Mouse (Mus musculus) heart, postnatal 25 days (tissue): ENCODE measurements around the gene Kif12. TPM values are rescaled to one million over a fixed set of nuclear protein-coding genes. Genes with fewer than 3 reads are reported as not detected.
A peak's percentile ranks its signal among the peaks of the same experiment; 100 is the strongest.

Experiments used
- DNase-seq: peaks from one replicate; pipeline ENCODE4 v3.0.0; 2022; ENCODE audit warnings: low spot score
- intact Hi-C: fragments of 180-260 bp; cut with DNase I; formaldehyde crosslinking; loops from one replicate; pipeline ENCODE4 v1.15.1; 2025
- total RNA-seq, 2 experiments: library from RNA; stranded (reverse); gene quantifications; 2 replicates each; pipeline ENCODE4 v1.2.3; 2021

Gene Kif12
- total RNA-seq, 2 experiments from 2014 or later, result not detected

DNA sequence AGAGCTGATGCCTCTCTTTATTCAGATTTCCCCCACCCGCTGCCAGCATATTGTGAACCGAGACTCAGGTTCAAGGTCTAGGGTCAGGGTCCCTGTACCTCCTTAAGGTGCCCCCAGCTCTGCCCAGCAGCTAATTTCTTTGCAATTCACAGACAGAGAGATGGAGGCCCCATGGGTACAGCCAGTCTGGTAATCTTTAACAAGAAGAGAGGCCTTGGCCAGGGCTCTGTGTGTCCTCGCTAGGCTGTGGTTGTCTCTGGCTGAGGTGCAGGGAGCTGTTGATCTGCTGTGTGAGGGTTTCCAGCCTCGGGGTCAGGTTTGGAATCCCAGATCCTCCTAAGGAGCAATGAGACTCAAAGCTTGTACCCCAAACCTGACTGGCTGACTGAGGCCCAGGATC is 6.3 kb downstream of the Kif12 start:
- intact Hi-C loops, result no loop called here
- no peak for DNase-seq

DNA sequence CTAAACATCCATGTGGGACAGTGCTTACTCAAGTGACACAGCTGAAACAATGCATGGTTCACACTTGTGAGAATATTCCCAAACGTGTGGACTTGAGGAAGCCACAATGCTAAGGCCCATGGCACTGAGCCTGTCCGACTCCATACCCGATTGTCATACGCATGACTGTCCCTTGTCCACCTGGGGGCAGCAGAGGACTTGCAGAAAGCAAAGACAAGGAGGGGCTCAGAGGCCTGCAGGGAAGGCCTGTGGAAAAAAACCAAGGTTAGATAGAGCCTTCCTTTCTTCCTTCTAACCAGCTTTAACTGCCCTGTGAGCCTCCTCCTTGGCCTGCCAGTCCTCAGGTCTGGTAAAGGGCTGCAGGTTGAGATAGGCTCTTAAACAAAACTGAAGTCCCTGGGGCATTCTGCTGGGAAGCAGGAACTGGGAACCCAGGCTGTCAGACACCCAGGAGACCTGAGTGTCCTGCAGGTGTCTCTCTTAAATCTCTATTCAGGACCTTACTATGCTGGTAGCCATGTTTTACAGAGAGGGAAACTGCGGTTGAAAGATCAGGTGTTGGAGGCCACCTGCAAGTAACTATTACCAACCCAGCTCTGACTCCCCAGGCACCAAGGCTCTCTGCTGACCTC is 12.9 kb downstream of the Kif12 start:
- intact Hi-C loops, result no loop called here
- peak; percentile 40 for DNase-seq

GRCm38 (mm10) chr4:63158192-63158591 is 13.7 kb downstream of the Kif12 start:
- intact Hi-C loops, result no loop called here
- no peak for DNase-seq

DNA sequence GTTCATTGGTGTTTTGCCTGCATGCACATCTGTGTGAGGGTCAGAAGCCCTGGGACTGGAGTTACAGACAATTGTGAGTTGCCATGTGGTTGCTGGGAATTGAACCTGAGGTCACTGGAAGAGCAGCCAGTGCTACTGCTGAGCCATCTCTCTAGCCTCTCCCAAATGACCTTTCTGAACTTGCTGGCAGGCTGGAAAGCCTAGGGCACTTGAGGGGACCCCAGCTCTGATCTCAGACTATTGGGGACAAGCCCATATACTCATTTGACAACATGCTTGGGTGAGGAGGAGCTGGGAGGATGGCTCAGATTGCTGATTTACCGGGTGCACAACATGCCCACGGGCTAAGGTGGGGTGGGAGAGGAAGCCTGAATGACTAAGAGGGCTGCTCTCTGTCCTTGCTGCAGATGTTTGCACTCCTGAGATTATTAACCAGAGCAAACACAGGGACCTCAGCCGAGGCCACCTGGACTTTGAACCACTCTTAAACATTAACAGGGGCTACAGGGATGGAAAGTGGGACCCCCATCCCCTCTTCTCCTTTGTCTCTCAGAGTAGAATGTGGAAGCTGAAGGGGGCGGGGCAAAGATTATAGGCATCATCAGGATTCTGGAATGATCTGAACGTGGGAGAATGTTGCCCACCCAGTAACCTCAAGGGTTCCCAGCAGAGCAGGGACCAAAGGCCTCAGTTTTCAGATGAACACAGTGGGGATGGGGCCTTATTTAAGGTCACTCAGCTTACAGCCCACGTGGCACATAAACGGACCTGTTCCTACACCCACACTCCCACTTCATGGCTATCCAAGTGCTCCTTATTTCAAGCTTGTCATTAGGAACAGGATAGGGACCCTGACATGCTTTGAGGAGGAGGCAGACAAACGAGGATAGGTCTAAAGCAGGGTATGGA is 15.0 kb downstream of the Kif12 start:
- intact Hi-C loops, result no loop called here
- no peak for DNase-seq

- DNase-seq, result no peak
- intact Hi-C loops, result no loop called here
These were observed 16.3 kb downstream of the Kif12 start for GRCm38 (mm10) chr4:63155596-63155995.

- DNase-seq, result no peak
- intact Hi-C loops, result no loop called here
These were observed 17.2 kb downstream of the Kif12 start, which contains the start of gene Ambp for GRCm38 (mm10) chr4:63154699-63155098. Gene Ambp, minus strand, starts transcription at chr4:63154799.

DNA sequence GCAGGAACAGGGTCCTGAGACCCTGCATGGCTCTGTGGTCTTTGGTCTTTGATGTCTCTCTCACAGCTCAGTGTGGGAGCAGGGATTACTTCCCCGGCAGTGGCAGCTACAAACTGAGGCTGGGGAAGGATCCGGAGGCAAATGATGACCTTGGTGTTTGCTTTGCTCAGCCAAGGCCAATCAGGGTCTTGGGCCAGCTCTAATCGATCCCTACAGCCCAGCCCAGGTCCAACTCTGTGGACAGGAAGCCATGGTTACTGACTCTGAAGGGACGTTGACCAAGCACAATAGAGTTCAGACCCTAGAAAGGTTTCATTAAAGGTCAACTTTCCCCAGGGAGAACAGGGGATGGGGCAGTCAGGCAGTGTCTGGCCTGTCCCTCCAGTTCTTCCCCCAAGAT is 17.9 kb downstream of the Kif12 start:
- DNase-seq, result no peak
- intact Hi-C loops, result no loop called here

DNA sequence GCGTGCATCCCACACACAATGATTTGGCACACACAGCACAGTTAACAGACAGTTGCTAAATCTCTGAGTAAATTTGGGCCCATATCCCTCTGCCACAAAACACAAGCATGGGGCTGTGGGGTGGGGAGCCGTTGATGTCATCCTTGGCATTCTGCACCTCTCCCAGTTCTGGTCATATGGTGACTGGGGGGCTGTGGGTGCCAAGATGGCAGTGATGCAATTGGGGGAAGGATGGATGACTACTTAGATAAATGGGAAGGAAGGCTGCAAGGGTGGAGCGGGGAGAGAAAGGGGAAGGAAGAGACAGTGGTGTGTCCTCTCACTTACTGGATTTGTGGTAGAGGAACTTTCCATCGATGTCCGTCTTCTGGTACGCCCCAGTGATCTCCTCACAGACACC is 20.8 kb downstream of the Kif12 start:
- DNase-seq, result no peak
- intact Hi-C loops, result no loop called here

GRCm38 (mm10) chr4:63147268-63147667 is 24.7 kb downstream of the Kif12 start:
- intact Hi-C loops, result no loop called here
- DNase-seq, result no peak

DNA sequence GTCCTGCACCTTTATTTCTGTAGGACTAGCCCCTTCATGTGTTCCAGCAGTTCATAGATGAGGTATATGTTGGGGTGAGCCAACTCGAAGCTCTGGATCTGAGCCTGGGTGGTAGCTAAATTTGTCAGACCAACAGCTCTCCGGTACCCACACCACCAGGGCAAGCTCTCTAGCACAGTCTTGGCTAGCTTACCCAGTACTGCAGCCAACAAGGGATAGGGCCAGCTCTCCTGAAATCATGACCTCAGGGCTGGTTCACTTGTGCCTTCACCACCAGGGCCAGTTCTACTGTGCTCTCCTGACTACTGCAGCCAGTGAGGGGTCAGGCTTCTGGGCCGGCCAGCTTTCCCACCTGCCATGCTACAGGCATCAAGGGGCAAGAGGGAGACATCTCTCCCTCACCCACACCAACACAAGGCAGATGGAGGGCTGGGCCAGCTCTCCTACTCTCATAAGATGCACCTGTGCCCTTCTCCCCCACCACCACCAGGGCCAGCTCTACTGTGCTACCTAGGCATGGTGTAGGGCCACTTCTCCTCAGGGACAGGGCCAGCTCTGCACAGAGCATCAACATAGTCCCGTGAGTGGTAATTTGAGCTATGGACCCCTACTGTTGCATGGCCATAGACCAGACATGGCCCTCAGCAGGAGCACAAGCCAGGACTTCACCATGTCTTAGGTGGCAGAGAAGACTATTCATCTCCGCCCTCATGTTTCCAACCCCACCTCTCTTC is 41.9 kb downstream of the Kif12 start:
- DNase-seq, result peak; percentile 16
- intact Hi-C loops, result no loop called here

- intact Hi-C loops, result no loop called here
- no peak for DNase-seq
These were observed 47.0 kb downstream of the Kif12 start for GRCm38 (mm10) chr4:63124861-63125466.

- peak; percentile 50 for DNase-seq
- intact Hi-C loops, result loop anchor here (1.0 to 5.0 kb wide), 6 partner anchors 92 to 339 kb away; no protein-coding TSS in a partner anchor
These were observed 53.1 kb downstream of the Kif12 start for GRCm38 (mm10) chr4:63118639-63119437.

Other genes with a start within 250 kb of the Kif12 start
- gene Zfp618, start 206.6 kb downstream of the Kif12 start, total RNA-seq, result under 1 TPM; 0.36 to 0.48 TPM
- gene Ambp, start 17.3 kb downstream of the Kif12 start, total RNA-seq, result not detected
- 1 to 10 TPM; 1.3 to 1.7 TPM for gene Col27a1, start 41.9 kb upstream of the Kif12 start, total RNA-seq
- gene Orm1, start 172.4 kb upstream of the Kif12 start, total RNA-seq, result 1 to 10 TPM in 1 of 2 experiments, under 1 TPM in 1; 0.44 to 1.1 TPM
- gene Orm3, start 184.0 kb upstream of the Kif12 start, total RNA-seq, result 1 to 10 TPM; 1.3 to 1.5 TPM
- gene Orm2, start 190.3 kb upstream of the Kif12 start, total RNA-seq, result under 1 TPM; 0.50 to 0.60 TPM
- 1 to 10 TPM; 3.5 to 3.7 TPM for gene Akna, start 231.2 kb upstream of the Kif12 start, total RNA-seq